Mouse (Mus musculus): Measurements from ENCODE around the gene Pkn1. TPM values are rescaled to one million over a fixed set of nuclear protein-coding genes. Genes with fewer than 3 reads are reported as not detected.

Gene Pkn1
- polyA plus RNA-seq, 1 experiment from 2014 or later, result 30.0 TPM

- H3K4me1 ChIP-seq, result peaks cover 33% of the 10 kb centered on the region
Measured at GRCm38 (mm10) chr8:83656484-83657246, 42.3 kb downstream of the Pkn1 start.

GRCm38 (mm10) chr8:83656043-83656442 lies 42.9 kb downstream of the Pkn1 start:
- H3K4me2 ChIP-seq (replicated peaks), result no peak overlapping the region
- H3K36me3 ChIP-seq, result peaks cover 3% of the 10 kb centered on the region; the same call in 1 of the 2 replicates
- H3K27me3 ChIP-seq (replicated peaks), result no peaks in the 10 kb centered on the region
- H3K4me3 ChIP-seq, result no peak overlapping the region
- ATAC-seq (ENCODE audit: low FRiP score, low read depth), result no peak
- no peaks in the 10 kb centered on the region for H3K9me3 ChIP-seq
- WGBS, result 91% methylated on average over 9 of the region's 9 CpGs
- H3K4me1 ChIP-seq, result peaks cover 27% of the 10 kb centered on the region
- H3K9ac ChIP-seq, result no peak overlapping the region
- no peak overlapping the region for H3K27ac ChIP-seq

More at GRCm38 (mm10) chr8:83656484-83657246, 42.3 kb downstream of the Pkn1 start:
- Histone ChIP-seq H3K27me3 (replicated peaks) (no peaks in the 10 kb centered on the region), H3K27ac (no peak overlapping the region), H3K9me3 (no peaks in the 10 kb centered on the region), H3K36me3 (peaks cover 3% of the 10 kb centered on the region; the same call in 1 of the 2 replicates), H3K4me3 (no peak overlapping the region), H3K9ac (no peak overlapping the region), H3K4me2 (replicated peaks) (no peak overlapping the region)
- ATAC-seq (ENCODE audit: low FRiP score, low read depth), result no peak
- 85% methylated on average over 13 of the region's 13 CpGs for WGBS

GRCm38 (mm10) chr8:83654725-83655124 lies 44.3 kb downstream of the Pkn1 start:
- H3K36me3 ChIP-seq, result peaks cover 3% of the 10 kb centered on the region; the same call in 1 of the 2 replicates
- 91% methylated on average over 6 of the region's 6 CpGs for WGBS
- no peak overlapping the region for H3K4me3 ChIP-seq
- H3K9ac ChIP-seq, result no peak overlapping the region
- H3K9me3 ChIP-seq, result no peaks in the 10 kb centered on the region
- H3K27me3 ChIP-seq (replicated peaks), result no peaks in the 10 kb centered on the region
- H3K4me1 ChIP-seq, result peaks cover 14% of the 10 kb centered on the region
- no peak for ATAC-seq (ENCODE audit: low FRiP score, low read depth)
- no peak overlapping the region for H3K4me2 ChIP-seq (replicated peaks)
- H3K27ac ChIP-seq, result no peak overlapping the region

- no peaks in the 10 kb centered on the region for H3K27me3 ChIP-seq (replicated peaks)
- no peak for ATAC-seq (ENCODE audit: low FRiP score, low read depth)
- WGBS, result 55% methylated on average over 10 of the region's 10 CpGs
- H3K4me1 ChIP-seq, result peaks cover 14% of the 10 kb centered on the region
- H3K27ac ChIP-seq, result no peak overlapping the region
- H3K9ac ChIP-seq, result peak overlapping the region; percentile 75
- H3K4me3 ChIP-seq, result peak overlapping the region; percentile 87
- H3K36me3 ChIP-seq, result peaks cover 3% of the 10 kb centered on the region; the same call in 1 of the 2 replicates
- no peaks in the 10 kb centered on the region; the same call in 1 of the 2 replicates for H3K9me3 ChIP-seq
- H3K4me2 ChIP-seq (replicated peaks), result peak overlapping the region; percentile 94
Measured at GRCm38 (mm10) chr8:83653662-83654017, 45.3 kb downstream of the Pkn1 start.

- no peaks in the 10 kb centered on the region for H3K27me3 ChIP-seq (replicated peaks)
- H3K27ac ChIP-seq, result peak overlapping the region; percentile 50; the same call in 1 of the 2 replicates
- peaks cover 3% of the 10 kb centered on the region; the same call in 1 of the 2 replicates for H3K36me3 ChIP-seq
- 4% methylated on average over 46 of the region's 46 CpGs for WGBS
- H3K4me1 ChIP-seq, result peaks cover 14% of the 10 kb centered on the region
- H3K4me2 ChIP-seq (replicated peaks), result peak overlapping the region; percentile 94
- peak overlapping the region; percentile 87 for H3K4me3 ChIP-seq
- peak; percentile 70 for ATAC-seq (ENCODE audit: low FRiP score, low read depth)
- H3K9me3 ChIP-seq, result no peaks in the 10 kb centered on the region; the same call in 1 of the 2 replicates
- peak overlapping the region; percentile 75 for H3K9ac ChIP-seq
Measured at GRCm38 (mm10) chr8:83652744-83653661, 46.0 kb downstream of the Pkn1 start.

GRCm38 (mm10) chr8:83652030-83652743 lies 46.8 kb downstream of the Pkn1 start, which contains the start of gene Gipc1:
Gipc1 (plus strand) TSS chr8:83652677.
- H3K27ac ChIP-seq, result peak within 1 kb of the TSS; percentile 50
- peak within 1 kb of the TSS; percentile 94 for H3K4me2 ChIP-seq (replicated peaks)
- 0 out of 2 replicates have a peak, but pooled peaks cover 3% of the 10 kb centered on the region for H3K36me3 ChIP-seq
- H3K27me3 ChIP-seq (replicated peaks), result no peaks in the 10 kb centered on the region
- 5% methylated on average over 50 of the region's 50 CpGs for WGBS
- peak within 1 kb of the TSS; percentile 87 for H3K4me3 ChIP-seq
- peaks cover 14% of the 10 kb centered on the region for H3K4me1 ChIP-seq
- H3K9ac ChIP-seq, result peak within 1 kb of the TSS; percentile 75
- no peaks in the 10 kb centered on the region; the same call in 1 of the 2 replicates for H3K9me3 ChIP-seq
- ATAC-seq (ENCODE audit: low FRiP score, low read depth), result peak; percentile 96

- Histone ChIP-seq H3K9ac (no peak overlapping the region), H3K4me3 (no peak overlapping the region), H3K27ac (no peak overlapping the region), H3K9me3 (no peaks in the 10 kb centered on the region; the same call in 1 of the 2 replicates), H3K36me3 (no peaks in the 10 kb centered on the region), H3K4me1 (peaks cover 12% of the 10 kb centered on the region), H3K27me3 (replicated peaks) (no peaks in the 10 kb centered on the region), H3K4me2 (replicated peaks) (no peak overlapping the region)
- ATAC-seq (ENCODE audit: low FRiP score, low read depth), result no peak
- 93% methylated on average over 6 of the region's 6 CpGs for WGBS
Measured at GRCm38 (mm10) chr8:83649699-83650098, 49.3 kb downstream of the Pkn1 start.

GRCm38 (mm10) chr8:83648031-83648430 lies 50.9 kb downstream of the Pkn1 start:
- no peak overlapping the region for H3K9ac ChIP-seq
- H3K27me3 ChIP-seq (replicated peaks), result no peaks in the 10 kb centered on the region
- no peak overlapping the region for H3K27ac ChIP-seq
- no peak for ATAC-seq (ENCODE audit: low FRiP score, low read depth)
- 95% methylated on average over 4 of the region's 4 CpGs for WGBS
- H3K9me3 ChIP-seq, result no peaks in the 10 kb centered on the region; the same call in 1 of the 2 replicates
- H3K4me2 ChIP-seq (replicated peaks), result no peak overlapping the region
- H3K4me1 ChIP-seq, result peaks cover 1% of the 10 kb centered on the region
- no peaks in the 10 kb centered on the region for H3K36me3 ChIP-seq
- H3K4me3 ChIP-seq, result no peak overlapping the region

GRCm38 (mm10) chr8:83647511-83647910 lies 51.5 kb downstream of the Pkn1 start:
- Histone ChIP-seq H3K27me3 (replicated peaks) (no peaks in the 10 kb centered on the region), H3K9me3 (no peaks in the 10 kb centered on the region; the same call in 1 of the 2 replicates), H3K27ac (no peak overlapping the region), H3K36me3 (no peaks in the 10 kb centered on the region), H3K9ac (no peak overlapping the region), H3K4me3 (no peak overlapping the region), H3K4me2 (replicated peaks) (no peak overlapping the region), H3K4me1 (no peaks in the 10 kb centered on the region)
- ATAC-seq (ENCODE audit: low FRiP score, low read depth), result no peak
- 93% methylated on average over 11 of the region's 11 CpGs for WGBS

GRCm38 (mm10) chr8:83639649-83640048 lies 59.3 kb downstream of the Pkn1 start:
- Histone ChIP-seq H3K9me3 (peaks cover 6% of the 10 kb centered on the region; the same call in 1 of the 2 replicates), H3K36me3 (no peaks in the 10 kb centered on the region), H3K4me1 (no peaks in the 10 kb centered on the region), H3K27ac (no peak overlapping the region), H3K9ac (no peak overlapping the region), H3K4me2 (replicated peaks) (no peak overlapping the region), H3K27me3 (replicated peaks) (no peaks in the 10 kb centered on the region), H3K4me3 (no peak overlapping the region)
- 86% methylated on average over 5 of the region's 5 CpGs for WGBS
- ATAC-seq (ENCODE audit: low FRiP score, low read depth), result no peak

- Histone ChIP-seq H3K9ac (no peak overlapping the region), H3K36me3 (no peaks in the 10 kb centered on the region), H3K9me3 (peaks cover 6% of the 10 kb centered on the region; the same call in 1 of the 2 replicates), H3K27ac (no peak overlapping the region), H3K4me2 (replicated peaks) (no peak overlapping the region), H3K4me3 (no peak overlapping the region), H3K4me1 (no peaks in the 10 kb centered on the region), H3K27me3 (replicated peaks) (no peaks in the 10 kb centered on the region)
- WGBS, result 78% methylated on average over 4 of the region's 4 CpGs
- no peak for ATAC-seq (ENCODE audit: low FRiP score, low read depth)
Measured at GRCm38 (mm10) chr8:83638856-83639255, 60.1 kb downstream of the Pkn1 start.

Measured in neural tube, embryonic 12.5 days (tissue).